Mouse (Mus musculus) liver, embryonic 14.5 days (tissue): ENCODE results near the gene Hmga1b. TPM values are rescaled to one million over a fixed set of nuclear protein-coding genes. Genes with fewer than 3 reads are reported as not detected.
A peak's percentile ranks its signal among the peaks of the same experiment; 100 is the strongest.

ENCODE experiments used
- ATAC-seq: fragments of 200-750 bp; cut with Nextera tagmentation; 2 replicates; pipeline ENCODE4 v1.8.0; 2017; ENCODE audit warnings: moderate number of reproducible peaks, mild to moderate bottlenecking, moderate library complexity; ENCODE audit not compliant: insufficient read depth
- DNase-seq, 3 experiments: peaks; one replicate each; pipeline ENCODE4 v3.0.0-alpha.2; 2012 to 2013; ENCODE audit warnings: low read depth in 3 of 3, low spot score in 3 of 3
- H3K27ac ChIP-seq: fragments of 300-500 bp; sonication (generic); 2 replicates; pipeline ENCODE4 v1.5.1; 2014; ENCODE audit warnings: moderate library complexity, mild to moderate bottlenecking, control low read depth, inconsistent platforms
- H3K27me3 ChIP-seq: fragments of 300-500 bp; sonication (generic); 2 replicates; pipeline ENCODE4 v1.6.1; 2014; ENCODE audit warnings: mild to moderate bottlenecking, low read length, moderate library complexity; ENCODE audit not compliant: control insufficient read depth, insufficient read depth
- H3K36me3 ChIP-seq: fragments of 300-500 bp; sonication (generic); replicated peaks from 2 replicates; pipeline ENCODE4 v1.6.1; 2014; ENCODE audit warnings: low read depth; ENCODE audit not compliant: control insufficient read depth, insufficient read depth
- H3K4me1 ChIP-seq, 2 experiments: fragments of 200-500 bp in 1 of 2; fragments of 300-500 bp in 1 of 2; sonication (generic) in 1 of 2; replicated peaks; 2 replicates each; pipeline ENCODE4 v1.6.1; 2012 to 2014; ENCODE audit warnings: antibody characterized with exemption in 1 of 2, inconsistent platforms in 1 of 2, low read length in 1 of 2; ENCODE audit not compliant: control insufficient read depth in 2 of 2, insufficient read depth in 2 of 2
- H3K4me2 ChIP-seq: fragments of 300-500 bp; sonication (generic); 2 replicates; pipeline ENCODE4 v1.6.1; 2014; ENCODE audit warnings: low read depth, mild to moderate bottlenecking, control low read depth, moderate library complexity
- H3K4me3 ChIP-seq, 2 experiments: fragments of 200-500 bp in 1 of 2; fragments of 300-500 bp in 1 of 2; sonication (generic) in 1 of 2; 2 replicates each; pipeline ENCODE4 v1.5.1; 2012 to 2014; ENCODE audit warnings: low read depth in 2 of 2, low read length in 2 of 2, mild to moderate bottlenecking in 2 of 2, control low read depth in 1 of 2, inconsistent platforms in 1 of 2, moderate library complexity in 1 of 2; ENCODE audit not compliant: insufficient read depth in 1 of 2
- H3K9ac ChIP-seq: fragments of 300-500 bp; sonication (generic); replicated peaks from 2 replicates; pipeline ENCODE4 v1.6.1; 2014; ENCODE audit warnings: mild to moderate bottlenecking, control low read depth, moderate library complexity
- H3K9me3 ChIP-seq: fragments of 300-500 bp; sonication (generic); 2 replicates; pipeline ENCODE4 v1.6.1; 2016; ENCODE audit warnings: low read length, mixed read lengths; ENCODE audit not compliant: control insufficient read depth
- CTCF ChIP-seq: IDR thresholded peaks from 2 replicates; pipeline ENCODE4 v1.5.1; 2016; ENCODE audit warnings: antibody characterized with exemption, low read depth, control low read depth
- EP300 ChIP-seq: IDR thresholded peaks from 2 replicates; pipeline ENCODE4 v1.6.1; 2016; ENCODE audit warnings: antibody characterized with exemption, low read depth
- WGBS: fragments of 180-500 bp; shearing (Covaris S2); extraction: QIAGEN DNeasy Blood & Tissue Kit; methylation state at CpG from one replicate; pipeline ENCODE4 v1.1.7; 2014; ENCODE audit not compliant: insufficient replicate concordance; 5-methylcytosine and 5-hydroxymethylcytosine counted together
- polyA plus RNA-seq, 2 experiments: library from polyadenylated mRNA; depleted of rRNA in 1 of 2; stranded (reverse) in 1 of 2; unstranded in 1 of 2; fragments of >200 nt; fragmentation: Nextera tagmentation in 1 of 2; extraction: Ambion mirVana in 1 of 2; gene quantifications; 2 replicates each; pipeline versions ENCODE4 v1.2.1 to v1.2.3; 2012 to 2014

The Hmga1b gene
- polyA plus RNA-seq, 2 experiments: 2.0 to 4.3 TPM

GRCm38 (mm10) chr11:120768206-120768605 is 5.6 kb downstream of the Hmga1b start:
- Histone ChIP-seq H3K9ac (no peak overlapping the region), H3K4me2 (no peak overlapping the region), H3K27ac (no peak overlapping the region), H3K4me1 (peaks cover 0 to 3% of the 10 kb centered on the region in 2 experiments; a peak in 2 of 4 replicates), H3K27me3 (no peaks in the 10 kb centered on the region), H3K4me3 (no peak overlapping the region), H3K9me3 (no peaks in the 10 kb centered on the region), H3K36me3 (no peaks in the 10 kb centered on the region)
- TF ChIP-seq EP300: no peak
- DNase-seq (no peak), ATAC-seq (no peak)
- 71% methylated on average over 1 of the region's 1 CpGs for WGBS

- DNase-seq (no peak), ATAC-seq (no peak)
- no peak overlapping the region for H3K9ac ChIP-seq
- no peak for TF ChIP-seq CTCF
- no peak for TF ChIP-seq EP300
- peaks cover 0 to 3% of the 10 kb centered on the region in 2 experiments; a peak in 2 of 4 replicates for H3K4me1 ChIP-seq
- WGBS: 69% methylated on average over 3 of the region's 3 CpGs
- no peaks in the 10 kb centered on the region for H3K36me3 ChIP-seq
- H3K27me3 ChIP-seq: no peaks in the 10 kb centered on the region
- no peaks in the 10 kb centered on the region for H3K9me3 ChIP-seq
- H3K27ac ChIP-seq: no peak overlapping the region
- no peak overlapping the region for H3K4me3 ChIP-seq
- no peak overlapping the region for H3K4me2 ChIP-seq
These were observed 10.2 kb downstream of the Hmga1b start for GRCm38 (mm10) chr11:120772749-120773148.

GRCm38 (mm10) chr11:120773463-120774190 is 11.0 kb downstream of the Hmga1b start:
- 68% methylated on average over 7 of the region's 7 CpGs for WGBS
- TF ChIP-seq CTCF (no peak), EP300 (no peak)

GRCm38 (mm10) chr11:120775774-120776469 is 13.3 kb downstream of the Hmga1b start:
- H3K4me3 ChIP-seq: no peak overlapping the region
- no peak for TF ChIP-seq EP300
- peak; percentile 100 for TF ChIP-seq CTCF
- no peak overlapping the region for H3K27ac ChIP-seq
- H3K4me2 ChIP-seq: no peak overlapping the region
- ATAC-seq: peak; percentile 73
- no peak overlapping the region for H3K9ac ChIP-seq
- H3K9me3 ChIP-seq: no peaks in the 10 kb centered on the region
- H3K27me3 ChIP-seq: no peaks in the 10 kb centered on the region
- peak; percentile 71 to 79 (median 76) for DNase-seq
- H3K4me1 ChIP-seq: no peaks in the 10 kb centered on the region
- no peaks in the 10 kb centered on the region for H3K36me3 ChIP-seq
- 20% methylated on average over 15 of the region's 15 CpGs for WGBS

More at GRCm38 (mm10) chr11:120773463-120774190, 11.0 kb downstream of the Hmga1b start:
- no peak overlapping the region for H3K27ac ChIP-seq
- H3K9me3 ChIP-seq: no peaks in the 10 kb centered on the region
- no peaks in the 10 kb centered on the region for H3K36me3 ChIP-seq
- H3K9ac ChIP-seq: no peak overlapping the region
- H3K4me1 ChIP-seq: peaks cover 0 to under 1% of the 10 kb centered on the region in 2 experiments; a peak in 2 of 4 replicates
- H3K4me3 ChIP-seq: no peak overlapping the region
- DNase-seq (no peak), ATAC-seq (no peak)
- H3K27me3 ChIP-seq: no peaks in the 10 kb centered on the region
- no peak overlapping the region for H3K4me2 ChIP-seq

DNA sequence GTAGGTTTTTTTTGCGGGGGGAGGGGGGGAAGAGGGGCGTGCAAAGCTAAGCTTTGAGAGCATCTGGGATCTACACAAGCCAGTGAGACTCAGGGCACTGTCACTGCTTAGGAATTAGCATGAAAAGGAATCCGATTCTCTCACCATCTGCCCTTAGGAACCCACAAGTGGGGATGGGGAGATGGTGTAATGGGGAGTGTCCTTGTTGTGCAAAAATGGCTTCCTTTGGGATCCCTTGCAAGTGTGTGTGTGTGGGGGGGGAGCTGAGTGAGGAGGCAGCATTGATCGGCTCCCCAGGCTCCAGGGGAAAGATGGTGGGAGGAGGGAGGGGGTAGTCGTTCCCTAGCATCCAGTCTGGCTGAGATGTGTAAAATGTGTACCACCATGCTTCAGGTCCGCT is 14.5 kb downstream of the Hmga1b start:
- H3K9ac ChIP-seq: no peak overlapping the region

More for the DNA sequence above, 14.5 kb downstream of the Hmga1b start:
- Histone ChIP-seq H3K4me1 (no peaks in the 10 kb centered on the region), H3K9me3 (no peaks in the 10 kb centered on the region), H3K27me3 (no peaks in the 10 kb centered on the region), H3K4me3 (no peak overlapping the region), H3K36me3 (no peaks in the 10 kb centered on the region), H3K4me2 (no peak overlapping the region), H3K27ac (no peak overlapping the region)
- ATAC-seq: no peak
- no peak for DNase-seq
- TF ChIP-seq CTCF (no peak), EP300 (no peak)
- 38% methylated on average over 6 of the region's 6 CpGs for WGBS
